Mouse (Mus musculus): ENCODE measurements at regions not wholly inside any gene's neighbourhood (a gene's known extent, or its start where the extent isn't known, plus 50 kb on each side); places are given as distances from the start of the nearest gene placed in this dataset.
"Not testable (repeated sequence)": the region's sequence is repeated elsewhere in the genome, so short reads cannot be mapped to it uniquely, and the experiment has no call there.

DNA sequence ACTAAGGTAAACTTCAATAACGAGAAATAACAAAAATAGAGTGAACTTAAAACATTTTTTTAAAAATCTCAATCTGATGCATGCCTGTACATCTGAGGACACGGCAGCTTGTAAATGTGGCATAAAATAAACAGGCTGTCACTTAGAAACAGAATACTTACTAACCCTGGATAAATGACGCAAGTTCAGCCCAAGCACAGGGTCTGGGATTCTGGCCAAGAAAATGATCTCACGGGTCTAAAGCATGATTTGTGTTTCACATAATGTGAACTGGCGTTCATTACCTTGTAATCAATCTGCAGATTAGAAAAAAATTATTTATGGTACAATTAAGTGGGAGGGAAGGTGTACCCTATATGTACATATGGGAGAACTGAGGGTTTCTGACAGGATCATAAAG, 512.1 kb upstream of the Vrk2 start:
- no peak overlapping the region for H3K27ac ChIP-seq (replicated peaks)
- H3K4me3 ChIP-seq, result no peak overlapping the region
- no peak overlapping the region for H3K4me2 ChIP-seq
- 47% methylated on average over 5 of the region's 5 CpGs for WGBS
- no peaks in the 10 kb centered on the region for H3K36me3 ChIP-seq
- no peaks in the 10 kb centered on the region for H3K4me1 ChIP-seq
- no peak; the same call in 1 of the 2 replicates for ATAC-seq (ENCODE audit: extremely low read depth, insufficient number of reproducible peaks, low FRiP score, low TSS enrichment)
- H3K9me3 ChIP-seq, result no peaks in the 10 kb centered on the region
- H3K27me3 ChIP-seq (replicated peaks), result no peaks in the 10 kb centered on the region
- H3K9ac ChIP-seq, result no peak overlapping the region

DNA sequence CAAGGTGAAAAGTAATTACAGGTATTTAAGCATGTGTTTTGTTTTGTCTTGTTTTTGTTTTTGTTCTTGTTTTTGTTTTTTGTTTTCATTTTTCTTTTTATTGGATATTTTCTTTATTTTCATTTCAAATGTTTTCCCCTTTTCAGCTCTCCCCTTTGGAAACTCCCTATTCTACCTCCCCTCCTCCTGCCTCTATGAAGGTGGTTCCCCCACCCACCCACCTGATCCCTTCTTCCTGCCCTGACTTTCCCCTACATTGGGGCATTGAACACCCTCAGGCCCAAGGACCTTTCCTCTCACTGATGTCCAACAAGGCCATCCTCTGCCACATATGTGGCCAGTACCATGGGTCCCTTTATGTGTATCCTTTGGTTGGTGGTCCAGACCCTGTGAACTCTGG, 509.1 kb upstream of the Vrk2 start:
- Histone ChIP-seq H3K36me3 (no peaks in the 10 kb centered on the region), H3K27ac (replicated peaks) (no peak overlapping the region), H3K9me3 (no peaks in the 10 kb centered on the region), H3K4me3 (no peak overlapping the region), H3K9ac (no peak overlapping the region), H3K27me3 (replicated peaks) (no peaks in the 10 kb centered on the region), H3K4me2 (no peak overlapping the region), H3K4me1 (no peaks in the 10 kb centered on the region)
- ATAC-seq (ENCODE audit: extremely low read depth, insufficient number of reproducible peaks, low FRiP score, low TSS enrichment), result no peak

- Histone ChIP-seq H3K27me3 (replicated peaks) (no peaks in the 10 kb centered on the region), H3K9me3 (no peaks in the 10 kb centered on the region), H3K4me2 (no peak overlapping the region), H3K27ac (replicated peaks) (no peak overlapping the region), H3K36me3 (no peaks in the 10 kb centered on the region), H3K4me3 (no peak overlapping the region), H3K9ac (no peak overlapping the region), H3K4me1 (no peaks in the 10 kb centered on the region)
- ATAC-seq (ENCODE audit: extremely low read depth, insufficient number of reproducible peaks, low FRiP score, low TSS enrichment), result no peak
- WGBS, result 78% methylated on average over 2 of the region's 2 CpGs
Measured at GRCm38 (mm10) chr11:27102045-27102444, 508.2 kb upstream of the Vrk2 start.

DNA sequence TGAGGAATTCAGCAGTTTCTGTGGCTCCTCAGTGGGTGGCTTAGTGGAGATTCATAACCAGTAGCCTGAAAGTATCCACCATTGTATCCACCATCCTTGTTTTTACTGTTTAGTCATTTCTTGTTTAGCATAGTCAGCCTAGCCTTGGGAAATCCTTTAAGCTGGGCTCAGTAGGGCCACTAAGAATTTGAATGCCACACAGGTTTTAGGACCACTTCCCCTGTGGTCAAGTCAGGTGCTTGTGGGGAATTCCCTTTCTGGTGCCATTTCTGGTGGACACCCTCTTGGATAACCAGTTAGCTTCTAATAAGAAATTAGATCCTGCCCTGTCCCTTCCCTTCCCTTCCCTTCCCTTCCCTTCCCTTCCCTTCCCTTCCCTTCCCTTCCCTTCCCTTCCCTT, 502.8 kb upstream of the Vrk2 start:
- Histone ChIP-seq H3K9ac (no peak overlapping the region), H3K4me3 (no peak overlapping the region), H3K27ac (replicated peaks) (no peak overlapping the region), H3K4me2 (no peak overlapping the region), H3K4me1 (no peaks in the 10 kb centered on the region), H3K27me3 (replicated peaks) (no peaks in the 10 kb centered on the region), H3K9me3 (no peaks in the 10 kb centered on the region), H3K36me3 (no peaks in the 10 kb centered on the region)
- ATAC-seq (ENCODE audit: extremely low read depth, insufficient number of reproducible peaks, low FRiP score, low TSS enrichment), result no peak

DNA sequence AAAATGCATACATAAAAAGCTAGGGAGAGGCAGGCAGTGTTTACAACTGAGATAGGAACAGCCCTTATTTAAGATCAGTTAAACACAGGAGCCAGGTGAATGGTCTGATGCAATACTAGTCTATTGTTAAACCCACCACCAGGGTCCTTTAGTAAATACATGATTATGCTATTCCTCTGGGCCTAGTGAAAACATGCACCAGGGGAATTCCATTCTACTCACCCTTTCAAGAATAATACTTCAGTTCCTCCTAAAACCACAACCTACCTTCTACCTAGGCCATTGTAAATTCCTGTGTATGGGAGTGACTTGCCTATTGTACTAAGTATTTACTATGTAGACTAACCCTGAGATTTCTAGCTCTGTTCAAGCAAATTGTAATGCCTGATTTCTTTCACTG, 501.7 kb upstream of the Vrk2 start:
- H3K9me3 ChIP-seq; H3K4me1 ChIP-seq; ATAC-seq (ENCODE audit: extremely low read depth, insufficient number of reproducible peaks, low FRiP score, low TSS enrichment); H3K27ac ChIP-seq (replicated peaks); H3K36me3 ChIP-seq; H3K4me3 ChIP-seq; H3K9ac ChIP-seq; H3K4me2 ChIP-seq; H3K27me3 ChIP-seq (replicated peaks): not testable (repeated sequence)

- no peaks in the 10 kb centered on the region for H3K36me3 ChIP-seq
- no peaks in the 10 kb centered on the region for H3K9me3 ChIP-seq
- WGBS, result 61% methylated on average over 1 of the region's 1 CpGs
- no peaks in the 10 kb centered on the region for H3K27me3 ChIP-seq (replicated peaks)
- no peaks in the 10 kb centered on the region for H3K4me1 ChIP-seq
- H3K27ac ChIP-seq (replicated peaks), result no peak overlapping the region
- H3K4me2 ChIP-seq, result no peak overlapping the region
- H3K9ac ChIP-seq, result no peak overlapping the region
- no peak for ATAC-seq (ENCODE audit: extremely low read depth, insufficient number of reproducible peaks, low FRiP score, low TSS enrichment)
- H3K4me3 ChIP-seq, result no peak overlapping the region
Measured at GRCm38 (mm10) chr11:27086516-27086915, 492.7 kb upstream of the Vrk2 start.

DNA sequence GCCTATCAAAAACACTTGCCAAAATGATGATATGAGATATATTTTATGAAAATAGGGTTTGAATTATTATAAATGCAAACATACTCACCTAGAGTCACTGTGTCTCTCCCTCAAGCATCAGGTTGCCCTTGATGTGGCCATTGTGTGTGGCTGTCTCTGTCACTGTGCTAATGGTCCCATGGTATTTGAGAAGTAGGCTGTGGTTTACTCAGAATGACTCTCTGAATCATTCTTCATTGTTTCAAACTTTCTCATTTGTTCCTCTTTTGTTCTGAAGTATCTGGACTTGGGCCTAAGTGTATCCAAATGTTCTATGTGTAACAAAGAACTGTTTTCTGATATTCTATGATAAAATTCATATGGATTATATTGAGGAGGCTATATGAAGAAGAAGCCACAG, 487.4 kb upstream of the Vrk2 start:
- Histone ChIP-seq H3K9ac (no peak overlapping the region), H3K27me3 (replicated peaks) (no peaks in the 10 kb centered on the region), H3K4me1 (no peaks in the 10 kb centered on the region), H3K36me3 (no peaks in the 10 kb centered on the region), H3K27ac (replicated peaks) (no peak overlapping the region), H3K4me3 (no peak overlapping the region), H3K9me3 (no peaks in the 10 kb centered on the region), H3K4me2 (no peak overlapping the region)
- ATAC-seq (ENCODE audit: extremely low read depth, insufficient number of reproducible peaks, low FRiP score, low TSS enrichment), result no peak

GRCm38 (mm10) chr11:27070381-27070780, 476.6 kb upstream of the Vrk2 start:
- Histone ChIP-seq H3K9ac (no peak overlapping the region), H3K27ac (replicated peaks) (no peak overlapping the region), H3K9me3 (no peaks in the 10 kb centered on the region), H3K4me3 (no peak overlapping the region), H3K4me2 (no peak overlapping the region), H3K4me1 (no peaks in the 10 kb centered on the region), H3K27me3 (replicated peaks) (no peaks in the 10 kb centered on the region), H3K36me3 (no peaks in the 10 kb centered on the region)
- no peak for ATAC-seq (ENCODE audit: extremely low read depth, insufficient number of reproducible peaks, low FRiP score, low TSS enrichment)

DNA sequence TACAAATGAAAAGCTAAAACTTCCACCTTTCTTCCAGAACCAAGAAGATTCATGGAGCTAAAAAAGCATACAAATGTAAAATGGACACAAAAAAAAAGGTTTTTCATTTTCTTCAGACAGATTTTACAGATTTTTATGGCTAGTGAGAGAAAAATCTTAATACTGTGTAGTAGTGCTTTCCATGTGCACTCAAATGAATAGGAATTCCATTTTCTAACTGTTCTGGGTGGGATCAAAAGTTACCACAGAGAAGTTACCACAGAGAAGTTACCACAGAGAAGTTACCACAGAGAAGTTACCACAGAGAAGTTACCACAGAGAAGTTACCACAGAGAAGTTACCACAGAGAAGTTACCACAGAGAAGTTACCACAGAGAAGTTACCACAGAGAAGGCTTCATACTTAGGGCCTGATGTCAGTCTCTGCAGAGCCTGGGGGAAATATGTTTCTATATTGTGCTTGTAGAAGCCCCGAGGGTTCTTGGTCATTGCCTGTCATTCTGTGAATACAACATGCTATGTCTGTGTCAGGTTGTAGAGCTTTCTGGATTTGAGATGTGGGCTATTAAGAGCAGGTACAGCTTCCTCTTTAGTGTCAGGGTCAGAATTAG, 433.5 kb upstream of the Vrk2 start:
- H3K9ac ChIP-seq, result no peak overlapping the region
- H3K4me1 ChIP-seq, result no peaks in the 10 kb centered on the region
- H3K4me3 ChIP-seq, result no peak overlapping the region
- no peak overlapping the region for H3K4me2 ChIP-seq
- no peak overlapping the region for H3K27ac ChIP-seq (replicated peaks)
- WGBS, result 60% methylated on average over 1 of the region's 1 CpGs
- ATAC-seq (ENCODE audit: extremely low read depth, insufficient number of reproducible peaks, low FRiP score, low TSS enrichment), result no peak
- no peaks in the 10 kb centered on the region for H3K36me3 ChIP-seq
- no peaks in the 10 kb centered on the region for H3K27me3 ChIP-seq (replicated peaks)
- no peaks in the 10 kb centered on the region for H3K9me3 ChIP-seq

GRCm38 (mm10) chr11:27025500-27025899, 431.7 kb upstream of the Vrk2 start:
- Histone ChIP-seq H3K36me3 (no peaks in the 10 kb centered on the region), H3K4me1 (no peaks in the 10 kb centered on the region), H3K27me3 (replicated peaks) (no peaks in the 10 kb centered on the region), H3K4me3 (no peak overlapping the region), H3K9ac (no peak overlapping the region), H3K27ac (replicated peaks) (no peak overlapping the region), H3K4me2 (no peak overlapping the region), H3K9me3 (no peaks in the 10 kb centered on the region)
- ATAC-seq (ENCODE audit: extremely low read depth, insufficient number of reproducible peaks, low FRiP score, low TSS enrichment), result no peak
- WGBS, result 72% methylated on average over 2 of the region's 2 CpGs

GRCm38 (mm10) chr11:26996292-26997099, 402.7 kb upstream of the Vrk2 start:
- no peak for ATAC-seq (ENCODE audit: extremely low read depth, insufficient number of reproducible peaks, low FRiP score, low TSS enrichment)

GRCm38 (mm10) chr11:26981216-26981615, 387.4 kb upstream of the Vrk2 start:
- 65% methylated on average over 7 of the region's 7 CpGs for WGBS
- no peak overlapping the region for H3K9ac ChIP-seq
- H3K4me1 ChIP-seq, result no peaks in the 10 kb centered on the region
- H3K36me3 ChIP-seq, result no peaks in the 10 kb centered on the region
- no peak overlapping the region for H3K4me2 ChIP-seq
- no peaks in the 10 kb centered on the region for H3K9me3 ChIP-seq
- H3K4me3 ChIP-seq, result no peak overlapping the region
- H3K27me3 ChIP-seq (replicated peaks), result no peaks in the 10 kb centered on the region
- no peak overlapping the region for H3K27ac ChIP-seq (replicated peaks)
- ATAC-seq (ENCODE audit: extremely low read depth, insufficient number of reproducible peaks, low FRiP score, low TSS enrichment), result no peak

More at GRCm38 (mm10) chr11:26996292-26997099, 402.7 kb upstream of the Vrk2 start:
- no peak overlapping the region for H3K9ac ChIP-seq
- H3K4me3 ChIP-seq, result no peak overlapping the region
- H3K36me3 ChIP-seq, result no peaks in the 10 kb centered on the region
- H3K27ac ChIP-seq (replicated peaks), result no peak overlapping the region
- WGBS, result 23% methylated on average over 3 of the region's 3 CpGs
- no peaks in the 10 kb centered on the region for H3K4me1 ChIP-seq
- no peak overlapping the region for H3K4me2 ChIP-seq
- no peaks in the 10 kb centered on the region for H3K27me3 ChIP-seq (replicated peaks)
- no peaks in the 10 kb centered on the region for H3K9me3 ChIP-seq

Measured in heart, embryonic 13.5 days (tissue).